Mouse (Mus musculus): ENCODE results near the gene Pigt.
A peak's percentile ranks its signal among the peaks of the same experiment; 100 is the strongest.

Gene Pigt

DNA sequence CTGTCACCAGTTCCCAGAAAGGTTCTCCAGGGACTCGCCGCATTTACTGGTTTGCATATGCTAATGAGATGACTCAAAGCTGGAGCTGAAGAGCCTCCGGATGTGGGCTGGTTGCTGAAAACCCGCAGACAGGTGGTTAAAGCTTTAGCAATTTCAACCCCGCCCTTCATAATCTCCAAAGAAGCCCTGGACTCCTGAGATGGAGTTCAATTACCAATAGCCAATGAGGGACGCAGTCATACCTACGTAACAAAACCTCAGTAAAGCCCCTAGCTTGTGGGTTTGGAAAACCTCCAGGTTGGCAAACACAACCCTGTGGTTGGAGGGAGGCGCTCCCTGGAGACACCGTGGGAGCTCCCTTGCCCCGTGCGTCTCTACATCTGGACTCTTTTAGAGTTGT is 24.5 kb downstream of the Pigt start:
- no peak for DNase-seq

DNA sequence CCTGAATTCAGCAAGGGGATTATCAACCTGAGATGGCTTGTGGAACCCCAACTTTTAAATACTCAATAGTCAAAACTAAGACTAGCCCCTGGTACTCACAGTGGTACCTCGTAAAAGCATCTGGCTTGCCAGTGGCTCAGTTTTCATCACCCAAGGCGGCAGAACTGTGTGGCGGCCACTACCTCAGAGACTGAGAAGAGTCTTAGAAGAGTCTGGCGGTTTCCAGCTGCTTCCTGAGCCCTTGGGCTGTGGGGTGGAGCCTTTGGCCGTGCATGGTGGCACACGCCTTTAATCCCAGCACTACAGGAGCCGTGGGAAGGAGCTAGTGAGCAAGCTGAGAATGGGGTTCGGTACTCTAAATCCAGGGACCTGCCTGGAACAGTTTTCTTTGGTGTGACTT is 25.0 kb downstream of the Pigt start:
- no peak for DNase-seq

DNA sequence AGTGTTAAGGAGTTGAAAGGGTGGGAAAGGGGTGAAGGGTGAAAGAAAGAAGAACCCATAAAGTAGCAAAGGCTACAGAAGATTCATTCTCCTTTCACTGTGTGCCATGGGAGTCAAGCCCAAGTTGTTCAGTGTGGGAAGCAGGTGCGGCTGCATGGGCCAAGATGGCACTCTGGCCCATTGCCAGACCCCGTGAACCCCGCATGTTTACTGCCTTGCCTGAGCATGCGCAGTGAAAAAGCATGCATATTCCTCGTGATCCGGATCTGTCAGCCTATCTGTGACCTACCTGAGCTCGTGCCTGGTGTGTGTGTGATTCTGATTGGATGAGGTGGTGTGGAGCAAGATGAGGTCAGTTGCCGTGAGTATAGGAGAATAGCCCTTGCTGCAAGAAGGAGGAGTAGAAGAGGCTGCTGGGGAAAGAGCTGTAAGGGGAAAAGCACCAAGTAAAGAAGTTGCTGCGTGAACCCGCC is 26.0 kb downstream of the Pigt start:
- no peak for DNase-seq

DNA sequence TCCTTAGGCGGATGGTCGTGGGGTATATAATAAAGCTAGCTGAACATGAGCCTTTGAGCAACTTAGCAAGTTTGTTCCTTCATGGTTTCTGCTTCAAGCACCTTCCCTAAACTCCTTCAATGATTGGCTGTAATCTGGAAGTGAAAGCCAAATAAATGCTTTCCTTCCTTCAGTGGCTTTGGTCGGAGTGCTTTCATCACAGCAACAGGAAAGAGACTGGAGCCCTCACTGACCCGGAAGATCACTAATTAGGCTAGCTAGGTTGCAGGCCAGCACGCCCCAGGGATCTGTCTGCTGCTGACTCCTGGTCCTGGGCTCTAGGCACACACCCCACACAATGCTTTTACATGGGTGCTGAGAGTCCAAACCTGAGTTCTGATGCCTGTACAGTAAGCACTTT is 31.2 kb downstream of the Pigt start:
- DNase-seq, result no peak

DNA sequence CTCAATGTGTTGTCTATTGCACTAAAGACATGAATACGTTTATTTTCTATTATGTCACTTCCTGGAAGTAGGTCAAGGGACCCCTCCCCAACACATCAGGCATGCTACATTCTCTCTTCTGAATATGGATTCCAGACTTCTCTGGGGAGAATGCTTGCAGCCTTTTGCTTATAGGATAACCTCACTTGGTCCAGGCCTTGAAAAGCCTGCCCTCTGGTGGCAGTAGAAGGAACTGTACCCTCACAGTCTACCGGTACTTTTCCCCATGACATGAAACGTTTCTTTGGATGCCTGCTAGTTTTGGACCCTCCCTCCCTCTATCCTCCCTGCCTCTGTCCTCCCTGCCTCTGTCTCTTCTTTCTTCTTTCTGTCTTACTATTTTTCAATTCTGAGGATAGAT is 33.8 kb downstream of the Pigt start:
- DNase-seq, result peak; percentile 74

DNA sequence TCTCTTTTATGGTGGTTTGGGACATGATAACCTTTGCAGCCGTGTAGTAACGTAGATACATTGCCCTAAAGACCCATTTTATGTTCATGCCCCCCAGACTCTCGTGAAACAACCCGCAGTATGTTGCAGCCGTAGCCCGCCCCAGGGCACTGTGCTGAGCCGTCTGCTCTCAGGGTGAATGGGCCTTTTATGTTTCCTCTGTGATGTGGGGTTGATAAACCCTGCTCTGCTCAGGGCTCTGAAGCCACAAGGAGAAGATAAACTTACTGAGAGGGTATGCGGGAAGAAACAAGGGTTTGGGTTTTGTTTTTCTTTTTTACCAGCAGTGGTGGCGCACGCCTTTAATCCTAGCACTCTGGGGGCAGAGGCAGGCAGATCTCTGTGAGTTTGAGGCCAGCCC is 37.0 kb downstream of the Pigt start:
- DNase-seq, result no peak

DNA sequence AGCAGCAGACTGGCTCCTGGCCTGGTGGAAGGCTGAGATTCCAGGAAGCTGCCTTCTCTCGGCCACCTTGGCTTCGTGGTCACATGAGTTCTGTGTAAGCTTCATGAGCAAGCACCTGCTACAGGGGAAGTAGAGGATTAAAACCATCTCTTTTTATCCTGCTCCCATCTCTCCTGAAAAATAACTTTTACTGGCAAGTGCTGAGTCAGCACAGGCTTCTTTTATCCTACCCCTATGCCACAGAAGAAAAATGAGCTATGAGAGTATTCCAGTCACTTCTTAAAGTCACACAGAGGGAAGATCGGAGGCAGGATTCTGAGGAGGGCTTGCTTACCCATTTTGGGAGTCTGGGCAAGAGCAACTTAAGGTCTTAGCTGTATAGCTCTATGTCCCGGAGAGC is 39.7 kb downstream of the Pigt start:
- no peak for DNase-seq

DNA sequence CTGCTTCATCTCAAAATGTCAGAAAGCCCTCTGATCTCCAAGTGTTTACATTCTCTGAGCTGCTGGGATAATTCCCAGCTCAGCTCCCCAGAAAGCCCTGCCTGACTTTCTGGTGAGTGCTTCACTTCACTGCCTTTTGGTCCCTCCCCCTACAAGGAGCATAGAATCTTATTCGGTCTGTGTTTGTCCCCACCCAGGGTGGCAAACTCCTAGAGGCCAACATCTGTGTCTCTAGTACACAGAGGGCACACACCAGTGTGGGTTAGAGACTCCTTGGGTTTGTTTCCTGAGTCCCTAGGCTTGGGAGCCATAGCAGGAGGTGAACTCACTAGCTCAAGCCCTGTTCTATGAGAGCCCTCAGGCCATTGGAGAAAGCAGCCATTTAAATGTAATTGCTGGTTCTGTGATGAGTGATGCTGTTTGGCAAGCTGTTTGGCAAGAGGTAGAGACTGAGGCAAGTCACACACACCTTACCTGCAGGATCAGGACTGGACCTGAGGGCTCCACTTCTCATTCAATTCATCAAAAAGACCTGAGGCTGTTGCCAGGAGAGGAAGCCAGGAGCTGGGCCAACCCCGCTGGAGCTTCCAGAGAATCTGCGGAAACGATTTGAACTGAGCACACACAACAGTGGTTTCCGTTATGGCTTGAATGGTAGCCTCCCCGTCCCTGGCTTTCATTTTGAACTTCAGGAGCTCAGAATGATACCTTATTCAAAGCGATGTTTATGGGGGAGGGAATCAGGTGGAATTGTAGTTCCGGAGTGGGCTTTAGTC is 43.5 kb downstream of the Pigt start:
- no peak for DNase-seq

DNA sequence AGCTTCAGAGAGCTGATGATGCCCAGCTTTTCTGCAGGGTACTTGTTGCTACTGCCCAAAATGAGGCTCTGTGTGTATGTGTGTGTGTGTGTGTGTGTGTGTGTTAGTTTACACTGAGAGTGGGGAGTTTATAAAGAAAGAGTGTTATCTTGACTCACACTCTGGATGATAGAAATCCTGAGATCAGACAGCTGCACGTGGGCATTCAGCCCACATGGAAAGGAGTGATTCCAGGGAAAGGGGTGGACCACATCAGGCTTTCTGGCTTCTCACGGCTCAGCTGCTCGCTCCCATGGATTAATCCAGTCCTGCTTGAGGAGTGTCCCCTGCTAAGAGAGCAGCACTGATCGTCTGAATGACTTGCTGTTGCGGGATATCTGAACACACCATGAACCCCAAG is 44.8 kb downstream of the Pigt start:
- no peak for DNase-seq

DNA sequence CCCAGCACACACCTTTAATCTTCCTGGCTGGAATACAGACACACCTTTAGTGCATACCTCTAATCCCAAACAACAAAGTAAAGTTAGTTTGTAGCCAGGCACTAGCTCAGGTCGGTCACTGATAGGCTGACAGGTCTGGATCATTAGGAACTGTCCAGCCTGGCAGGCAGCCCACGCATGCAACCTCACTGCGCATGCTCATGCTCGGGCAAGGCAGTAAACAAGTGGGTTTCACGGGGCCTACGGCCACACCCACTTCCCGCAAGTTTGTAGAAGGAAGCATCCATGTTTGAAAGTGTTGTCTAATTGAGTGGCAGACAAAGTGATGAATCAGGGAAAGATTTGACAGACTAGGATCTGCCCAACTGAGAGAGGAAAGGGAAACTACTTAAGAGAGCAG is 45.3 kb downstream of the Pigt start:
- no peak for DNase-seq

DNA sequence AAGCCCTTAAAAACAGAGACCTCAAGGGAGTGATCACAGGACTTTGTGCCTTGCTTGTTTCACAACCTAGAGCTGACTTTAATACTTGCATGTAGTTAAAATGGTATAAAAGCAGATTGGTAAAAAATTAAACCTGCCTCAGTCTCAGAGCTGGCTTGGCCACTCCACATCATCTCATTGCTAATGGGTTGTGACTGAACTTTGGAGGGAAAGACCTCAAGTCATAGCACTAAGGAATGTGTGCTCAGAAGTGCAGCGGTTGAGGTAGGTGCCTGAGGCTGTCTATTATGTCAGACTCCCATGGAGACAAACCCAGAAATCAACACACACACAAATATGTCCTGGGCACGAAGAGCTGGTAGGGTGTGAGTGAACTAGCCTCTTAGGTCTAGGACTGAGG is 46.4 kb downstream of the Pigt start:
- DNase-seq, result no peak

DNA sequence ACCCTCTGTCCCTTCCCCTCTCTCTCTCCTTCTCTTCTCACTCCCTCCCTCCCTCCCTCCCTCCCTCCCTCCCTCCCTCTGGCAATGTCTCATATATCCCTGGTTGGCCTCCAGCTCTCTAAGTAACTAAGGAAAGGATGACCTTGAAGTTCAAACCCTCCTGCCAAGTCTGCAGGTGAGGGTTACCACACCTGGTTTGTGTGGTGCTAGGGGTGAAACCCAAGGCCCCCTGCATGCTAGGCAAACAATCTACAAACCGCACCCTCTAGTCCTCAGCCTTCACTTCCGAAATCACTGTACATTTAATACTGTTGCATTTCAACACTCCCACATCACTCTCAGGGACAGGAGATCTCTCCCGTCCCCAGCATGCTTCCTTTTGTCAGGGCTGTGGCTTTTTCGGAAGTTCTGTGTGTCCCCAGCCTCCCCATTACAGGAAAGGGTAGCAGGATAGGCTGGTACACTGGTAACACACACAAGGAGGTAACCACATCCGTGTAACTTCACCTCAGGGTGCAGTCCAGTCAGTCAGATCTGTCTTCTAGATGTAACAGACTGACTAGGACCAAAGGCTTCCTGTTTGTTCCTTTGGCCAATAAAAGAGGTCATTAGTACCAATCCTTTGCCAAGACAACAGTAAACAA is 47.3 kb downstream of the Pigt start:
- DNase-seq, result no peak

DNA sequence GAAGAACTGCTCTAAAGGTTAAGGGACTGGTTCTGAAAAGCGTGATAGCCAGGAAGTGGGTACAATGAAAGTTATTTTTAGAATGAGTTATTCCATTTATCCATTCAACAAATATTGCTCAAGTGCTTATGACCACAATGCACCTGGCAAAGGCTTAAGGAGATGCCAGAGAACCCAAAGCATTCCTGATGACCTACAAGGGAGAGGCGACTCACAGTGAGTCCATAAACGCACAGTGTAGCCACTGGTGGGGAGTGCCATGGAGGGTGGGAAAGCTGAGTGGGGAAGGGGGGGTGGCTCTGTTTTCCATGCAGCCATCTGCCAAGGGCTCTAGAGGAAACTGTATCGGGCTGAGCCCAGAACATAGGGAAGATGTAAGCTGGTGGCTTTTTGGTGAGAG is 52.0 kb downstream of the Pigt start:
- DNase-seq, result no peak

DNA sequence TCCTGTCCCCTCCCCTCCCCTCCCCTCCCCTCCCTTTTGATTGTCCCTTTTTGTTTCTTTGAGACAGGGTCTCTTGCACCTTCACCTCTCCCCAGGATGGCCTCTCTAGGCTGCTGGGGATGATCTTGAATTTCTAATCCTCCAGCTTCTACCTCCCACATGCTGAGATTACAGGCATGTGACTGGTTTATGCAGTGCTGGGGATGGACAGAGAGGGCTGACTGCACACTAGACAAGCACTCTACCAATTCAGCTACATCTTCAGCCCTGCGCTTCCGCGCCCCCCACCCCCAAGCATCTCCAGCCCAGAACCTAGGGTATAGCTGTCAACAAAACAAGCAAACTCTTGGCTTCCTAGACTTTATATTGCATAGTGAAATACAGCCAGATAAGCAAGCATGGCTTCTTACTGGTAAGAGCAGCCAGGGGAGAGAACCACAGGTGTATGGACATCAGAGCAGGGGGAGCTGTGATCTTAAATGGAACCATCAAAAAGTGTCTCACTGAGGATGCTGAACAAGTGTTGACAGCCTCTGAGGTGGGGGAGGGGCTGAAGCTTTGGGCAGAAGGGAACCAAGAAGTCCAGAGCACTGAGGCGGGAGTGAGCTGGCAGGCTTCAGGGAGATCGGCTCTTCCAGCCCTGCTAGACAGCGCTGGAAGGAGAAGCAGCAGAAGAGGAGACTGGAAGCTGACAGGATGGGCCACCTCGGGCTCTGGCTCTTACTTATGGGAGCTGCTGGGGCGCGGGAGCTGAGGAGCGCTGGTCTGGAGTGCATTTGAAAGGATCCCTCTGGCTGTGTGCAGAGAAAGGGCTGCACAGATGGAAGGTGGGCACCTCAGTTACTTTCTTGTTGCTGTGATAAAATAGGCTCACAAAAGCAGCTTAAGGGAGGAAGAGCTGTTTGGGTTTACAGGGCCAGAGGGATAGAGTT is 52.9 kb downstream of the Pigt start:
- DNase-seq, result no peak

DNA sequence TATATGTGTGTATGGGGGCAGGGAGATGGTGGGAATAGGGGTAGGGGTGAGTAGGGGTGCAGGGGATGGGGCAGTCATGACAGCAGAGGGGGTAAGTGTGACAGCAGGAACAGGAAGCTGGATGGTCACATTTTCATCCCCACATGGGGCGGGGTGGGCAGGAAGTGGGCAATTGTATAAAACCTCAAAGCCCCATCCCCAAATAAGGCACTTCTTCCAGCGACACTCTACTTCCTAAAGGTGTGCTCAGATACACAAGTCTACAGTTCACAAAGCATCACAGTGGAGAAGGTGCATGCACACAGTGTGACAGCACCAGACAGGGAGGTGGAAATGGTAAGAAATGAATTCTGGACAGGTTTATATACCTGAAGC is 53.6 kb downstream of the Pigt start:
- no peak for DNase-seq

DNA sequence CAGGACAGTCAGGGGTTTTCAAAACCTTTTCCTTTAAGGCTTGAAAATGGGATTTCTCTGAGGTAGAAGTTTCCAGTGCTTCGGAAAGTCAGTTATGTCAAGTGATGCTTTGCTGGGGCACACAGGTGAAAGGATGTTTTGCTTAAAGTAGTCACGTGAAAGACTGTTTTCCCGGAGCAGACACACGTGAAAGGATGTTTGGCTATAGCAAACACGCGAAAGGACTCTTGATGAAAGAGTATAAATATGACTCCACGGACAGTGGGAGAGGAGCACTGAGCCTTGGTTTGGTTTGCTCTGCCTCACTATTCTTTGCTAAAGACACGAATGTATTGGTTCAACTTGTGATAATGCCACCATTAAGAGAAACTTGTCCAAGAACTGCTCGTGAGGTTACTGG is 54.2 kb downstream of the Pigt start:
- DNase-seq, result no peak
